Mouse (Mus musculus) adrenal gland, adult 10 weeks (tissue): ENCODE data around the gene Olfr920. TPM values are rescaled to one million over a fixed set of nuclear protein-coding genes. Genes with fewer than 3 reads are reported as not detected.

Source experiments
- polyA plus RNA-seq: library from polyadenylated mRNA; stranded (reverse); fragments of 350-450 nt; fragmentation: Illumina TruSeq; extraction: RNeasy Lipid Tissue Mini Kit (QIAGEN cat#74804); gene quantifications from one replicate; pipeline ENCODE4 v1.2.3, GENCODE M21; 2014; ENCODE audit warnings: low read depth, low replicate concordance

Gene Olfr920
- polyA plus RNA-seq: 2.5 TPM

GRCm38 (mm10) chr9:38751999-38752398, at the start of gene Olfr920:
TSS of gene Olfr920 (plus strand) at chr9:38752299.

GRCm38 (mm10) chr9:38718102-38718501, 34.0 kb upstream of the Olfr920 start, which contains the start of gene Vwa5a:
TSS of gene Vwa5a (plus strand) at chr9:38718268.

GRCm38 (mm10) chr9:38772768-38773167, 20.7 kb downstream of the Olfr920 start, which contains the start of gene Olfr921:
TSS of gene Olfr921 (plus strand) at chr9:38773068.

Other genes starting within 250 kb of the Olfr920 start
- gene Olfr911-ps1, start 230.7 kb upstream of the Olfr920 start, polyA plus RNA-seq: not detected
- gene Olfr910, start 214.4 kb upstream of the Olfr920 start, polyA plus RNA-seq: not detected
- gene Olfr912, start 172.1 kb upstream of the Olfr920 start, polyA plus RNA-seq: not detected
- gene Olfr913, start 159.5 kb upstream of the Olfr920 start, polyA plus RNA-seq: not detected
- not detected for gene Olfr914, start 147.2 kb upstream of the Olfr920 start, polyA plus RNA-seq
- gene Olfr916, start 92.4 kb upstream of the Olfr920 start, polyA plus RNA-seq: not detected
- not detected for gene Olfr917, start 86.5 kb upstream of the Olfr920 start, polyA plus RNA-seq
- not detected for gene Olfr918, start 77.7 kb upstream of the Olfr920 start, polyA plus RNA-seq
- gene Olfr919, start 48.6 kb upstream of the Olfr920 start, polyA plus RNA-seq: not detected
- 120 TPM for gene Vwa5a, start 34.0 kb upstream of the Olfr920 start, polyA plus RNA-seq
- gene Olfr921, start 20.8 kb downstream of the Olfr920 start, polyA plus RNA-seq: not detected
- gene Olfr922, start 62.3 kb downstream of the Olfr920 start, polyA plus RNA-seq: not detected
- not detected for gene Olfr923, start 74.2 kb downstream of the Olfr920 start, polyA plus RNA-seq
- gene Olfr924, start 92.2 kb downstream of the Olfr920 start, polyA plus RNA-seq: not detected
- gene Olfr26, start 102.8 kb downstream of the Olfr920 start, polyA plus RNA-seq: not detected
- not detected for gene Olfr926, start 124.8 kb downstream of the Olfr920 start, polyA plus RNA-seq
- gene Olfr930, start 177.5 kb downstream of the Olfr920 start, polyA plus RNA-seq: not detected
- not detected for gene Olfr933, start 220.0 kb downstream of the Olfr920 start, polyA plus RNA-seq
- gene Olfr934, start 236.0 kb downstream of the Olfr920 start, polyA plus RNA-seq: not detected
- not detected for gene Olfr935, start 247.4 kb downstream of the Olfr920 start, polyA plus RNA-seq